Mouse (Mus musculus): ENCODE data around the gene Acsl3.

- no peak for TF ChIP-seq GATA1 (IDR thresholded peaks at IDR 0.05; ENCODE audit: borderline replicate concordance, low read length)
- TF ChIP-seq CTCF (IDR thresholded peaks at IDR 0.05; ENCODE audit: low read depth, low read length) = no peak
- no peak for TF ChIP-seq TAL1 (conservative IDR thresholded peaks at IDR 0.05; ENCODE audit: low read depth, low read length)
Observed at GRCm38 (mm10) chr1:78686872-78687271, 29.2 kb downstream of the Acsl3 start.

All from G1E (cell line).